Mouse (Mus musculus): ENCODE measurements around the gene Elp6. TPM values are rescaled to one million over a fixed set of nuclear protein-coding genes. Genes with fewer than 3 reads are reported as not detected.

Gene Elp6
- polyA plus RNA-seq, 1 experiment from 2014 or later, result 18.4 TPM

DNA sequence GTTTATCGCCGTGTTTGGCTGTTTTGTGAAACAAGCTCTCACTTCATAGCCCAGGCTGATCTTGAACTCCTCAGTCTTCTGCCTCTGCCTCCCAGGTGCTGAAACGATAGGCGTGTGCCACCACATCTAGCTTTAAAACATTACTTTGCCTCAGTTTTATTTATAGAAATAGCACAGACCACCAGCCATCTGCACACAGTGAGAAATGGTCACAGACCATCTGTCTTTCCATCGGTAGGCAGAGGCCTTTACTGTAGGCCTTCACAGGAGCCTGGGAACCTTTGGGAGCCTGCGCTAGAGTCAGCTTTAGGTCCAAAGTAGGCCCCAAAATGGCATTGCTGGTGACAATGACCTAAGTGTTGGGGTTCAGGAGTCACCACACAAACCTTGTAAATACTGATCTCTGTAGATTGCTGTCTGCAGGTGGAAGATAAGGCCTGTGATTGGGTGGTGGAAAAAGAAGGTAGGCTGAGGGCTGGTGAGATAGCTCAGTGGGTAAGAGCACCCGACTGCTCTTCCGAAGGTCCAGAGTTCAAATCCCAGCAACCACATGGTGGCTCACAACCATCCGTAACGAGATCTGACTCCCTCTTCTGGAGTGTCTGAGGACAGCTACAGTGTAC, 20.8 kb upstream of the Elp6 start:
- TF ChIP-seq CTCF (IDR thresholded peaks at IDR 0.05), result no peak
- POLR2A ChIA-PET, result no interaction called here
- no peak for DNase-seq (ENCODE audit: low read depth, low spot score)
- peaks cover 3% of the 10 kb centered on the region for H3K27me3 ChIP-seq
- CTCF ChIA-PET, result no interaction called here
- no peak for ATAC-seq
- in situ Hi-C loops (cut with MboI; ENCODE audit: low pct_unique_long_range_greater_than_20kb), result no loop called here

DNA sequence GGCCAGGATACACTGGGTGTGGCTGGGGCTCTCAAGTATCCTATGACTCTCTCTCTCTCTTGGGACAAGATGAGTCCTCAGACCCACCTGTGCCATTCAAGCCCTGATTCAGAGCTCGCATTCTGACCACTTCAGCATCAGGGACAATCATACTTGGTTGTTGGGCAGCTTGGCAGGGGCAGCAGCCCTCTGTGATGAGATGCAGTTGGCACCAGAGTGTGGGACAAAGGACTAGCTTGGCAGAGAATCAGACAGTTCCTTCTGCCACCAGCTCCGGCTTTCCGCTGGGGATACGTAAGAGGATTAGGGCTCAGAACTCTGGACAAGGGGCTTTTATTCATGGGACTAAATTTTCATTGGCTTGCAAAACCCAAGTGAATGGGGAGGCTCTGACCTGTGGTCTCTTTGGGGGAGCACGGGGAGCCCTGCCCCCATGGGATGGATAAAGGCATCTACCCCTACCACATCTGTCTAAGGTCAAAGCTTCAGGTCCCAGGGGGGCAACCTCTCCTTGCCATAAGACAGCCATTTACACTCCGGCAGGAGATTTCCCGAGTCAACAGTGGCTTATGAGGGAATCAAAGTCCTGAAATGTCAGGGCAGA, 17.6 kb upstream of the Elp6 start:
- ChIA-PET POLR2A (no interaction called here), CTCF (interaction anchor here (1.2 kb wide), 1 partner anchor 10 kb away, joined by 3 read pairs; no protein-coding TSS in a partner anchor)
- ATAC-seq (no peak), DNase-seq (ENCODE audit: low read depth, low spot score) (no peak)
- H3K27me3 ChIP-seq, result peaks cover 3% of the 10 kb centered on the region
- in situ Hi-C loops (cut with MboI; ENCODE audit: low pct_unique_long_range_greater_than_20kb), result no loop called here
- no peak for TF ChIP-seq CTCF (IDR thresholded peaks at IDR 0.05)

GRCm38 (mm10) chr9:110293254-110293718, 11.7 kb upstream of the Elp6 start:
- ATAC-seq (no peak), DNase-seq (ENCODE audit: low read depth, low spot score) (no peak)
- peaks cover 3% of the 10 kb centered on the region for H3K27me3 ChIP-seq
- in situ Hi-C loops (cut with MboI; ENCODE audit: low pct_unique_long_range_greater_than_20kb), result loop anchor here (5.0 kb wide), 1 partner anchor 46 kb away; no protein-coding TSS in a partner anchor
- TF ChIP-seq CTCF (IDR thresholded peaks at IDR 0.05), result no peak
- ChIA-PET POLR2A (no interaction called here), CTCF (no interaction called here)

- ChIA-PET CTCF (no interaction called here), POLR2A (no interaction called here)
- H3K27me3 ChIP-seq, result peaks cover 1% of the 10 kb centered on the region
- DNase-seq (ENCODE audit: low read depth, low spot score), result no peak
- ATAC-seq, result no peak
- TF ChIP-seq CTCF (IDR thresholded peaks at IDR 0.05), result no peak
- in situ Hi-C loops (cut with MboI; ENCODE audit: low pct_unique_long_range_greater_than_20kb), result loop anchor here (5.0 kb wide), 1 partner anchor 47 kb away; no protein-coding TSS in a partner anchor
Observed at GRCm38 (mm10) chr9:110293873-110294415, 11.0 kb upstream of the Elp6 start.

DNA sequence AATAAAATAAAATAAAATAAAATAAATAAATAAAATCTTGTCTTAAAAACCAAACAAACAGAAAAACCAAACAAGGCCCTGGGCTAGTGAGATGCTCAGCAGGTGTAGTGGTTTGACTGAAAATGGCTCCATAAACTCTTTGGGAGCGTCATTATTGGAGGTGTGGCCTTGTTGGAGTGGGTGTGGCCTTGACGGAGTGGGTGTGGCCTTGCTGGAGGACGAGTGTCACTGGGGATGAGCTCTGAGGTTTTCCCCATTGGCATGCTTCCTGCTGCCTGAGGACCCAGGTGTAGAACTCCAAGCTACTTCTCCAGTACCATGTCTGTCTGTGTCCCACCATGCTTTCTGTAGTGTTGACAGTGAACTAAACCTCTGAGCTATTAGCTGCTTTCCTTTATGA, 10.2 kb upstream of the Elp6 start:
- no peak for TF ChIP-seq CTCF (IDR thresholded peaks at IDR 0.05)
- POLR2A ChIA-PET, result no interaction called here
- ATAC-seq, result no peak
- no peak for DNase-seq (ENCODE audit: low read depth, low spot score)
- CTCF ChIA-PET, result interaction anchor here (1.3 kb wide), 1 partner anchor 12 kb away, joined by 5 read pairs; no protein-coding TSS in a partner anchor
- H3K27me3 ChIP-seq, result no peaks in the 10 kb centered on the region
- in situ Hi-C loops (cut with MboI; ENCODE audit: low pct_unique_long_range_greater_than_20kb), result loop anchor here (5.0 kb wide), 1 partner anchor 47 kb away; no protein-coding TSS in a partner anchor

DNA sequence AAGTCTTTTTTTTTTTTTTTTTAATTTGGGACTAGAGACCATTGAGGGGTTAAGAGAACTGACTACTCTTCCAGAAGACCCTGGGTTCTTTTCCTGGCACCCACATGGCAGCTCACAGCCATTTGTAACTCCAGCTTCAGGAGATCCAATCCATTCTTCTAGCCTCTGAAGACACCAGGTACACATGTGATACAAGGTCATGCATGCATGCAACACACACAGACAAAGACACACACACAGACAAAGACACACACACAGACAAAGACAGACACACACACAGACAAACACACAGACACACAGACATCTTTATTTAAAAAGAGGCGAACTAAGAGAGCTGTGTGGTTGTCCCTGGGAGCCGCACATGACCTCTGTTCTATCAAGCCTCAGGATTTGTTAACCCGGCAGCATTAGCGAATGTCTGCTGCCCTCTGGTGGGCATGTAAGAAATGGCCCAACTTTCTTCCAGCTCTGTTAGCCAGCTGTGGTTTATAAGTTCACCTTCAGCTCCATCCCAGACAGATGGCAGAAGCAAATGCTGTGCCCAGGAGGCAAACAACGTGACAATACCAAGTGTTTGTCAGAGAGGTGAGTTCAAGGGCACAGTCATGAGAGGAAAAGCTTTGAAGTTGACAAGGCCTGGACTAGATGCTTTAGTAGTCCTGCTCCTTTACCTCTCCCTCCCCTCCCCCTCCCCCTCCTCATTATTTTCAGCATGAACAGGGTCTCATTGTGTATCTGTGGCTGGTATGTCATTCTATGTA, 7.9 kb upstream of the Elp6 start:
- ChIA-PET CTCF (interaction anchor here (0.5 to 1.9 kb wide), 12 partner anchors 9 to 405 kb away, joined by 3 to 6 read pairs (median 4); no protein-coding TSS in a partner anchor), POLR2A (no interaction called here)
- peak; percentile 44 for DNase-seq (ENCODE audit: low read depth, low spot score)
- ATAC-seq, result peak; percentile 39
- no peaks in the 10 kb centered on the region for H3K27me3 ChIP-seq
- peak; percentile 91 for TF ChIP-seq CTCF (IDR thresholded peaks at IDR 0.05)
- in situ Hi-C loops (cut with MboI; ENCODE audit: low pct_unique_long_range_greater_than_20kb), result no loop called here

GRCm38 (mm10) chr9:110304516-110304915, 457 bp upstream of the Elp6 start:
- no peaks in the 10 kb centered on the region for H3K27me3 ChIP-seq
- TF ChIP-seq CTCF (IDR thresholded peaks at IDR 0.05), result peak; percentile 83
- in situ Hi-C loops (cut with MboI; ENCODE audit: low pct_unique_long_range_greater_than_20kb), result no loop called here
- ATAC-seq (peak; percentile 9), DNase-seq (ENCODE audit: low read depth, low spot score) (no peak)
- CTCF ChIA-PET, result interaction anchor here (0.7 to 1.7 kb wide), 3 partner anchors 9 to 52 kb away, joined by 3 to 6 read pairs (median 4); no protein-coding TSS in a partner anchor
- POLR2A ChIA-PET, result no interaction called here

DNA sequence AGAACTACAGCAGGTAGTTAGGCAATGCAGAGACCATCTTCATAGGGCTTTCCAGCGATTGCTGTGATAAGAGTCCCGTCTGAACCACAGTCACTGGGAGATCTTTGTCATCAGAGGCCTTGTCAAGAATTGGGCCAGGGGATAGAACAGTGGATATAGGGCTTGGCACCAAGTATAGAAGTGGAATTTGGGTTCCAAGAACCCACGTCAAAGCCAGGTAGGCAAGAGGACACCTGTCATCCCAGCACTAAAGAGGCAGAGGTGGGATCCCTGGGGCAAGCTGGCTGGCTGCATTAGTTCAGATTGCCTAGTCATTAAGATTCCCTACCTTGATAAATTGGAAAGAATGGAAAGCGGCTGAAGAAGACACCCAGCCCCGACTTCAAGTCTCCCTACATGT, 1.4 kb downstream of the Elp6 start:
- no peak for TF ChIP-seq CTCF (IDR thresholded peaks at IDR 0.05)
- POLR2A ChIA-PET, result no interaction called here
- H3K27me3 ChIP-seq, result no peaks in the 10 kb centered on the region
- in situ Hi-C loops (cut with MboI; ENCODE audit: low pct_unique_long_range_greater_than_20kb), result no loop called here
- ATAC-seq, result no peak
- DNase-seq (ENCODE audit: low read depth, low spot score), result no peak
- CTCF ChIA-PET, result interaction anchor here (1.0 to 1.4 kb wide), 2 partner anchors 10 to 27 kb away, joined by 3 to 5 read pairs; partner anchors contain the start of gene Scap

DNA sequence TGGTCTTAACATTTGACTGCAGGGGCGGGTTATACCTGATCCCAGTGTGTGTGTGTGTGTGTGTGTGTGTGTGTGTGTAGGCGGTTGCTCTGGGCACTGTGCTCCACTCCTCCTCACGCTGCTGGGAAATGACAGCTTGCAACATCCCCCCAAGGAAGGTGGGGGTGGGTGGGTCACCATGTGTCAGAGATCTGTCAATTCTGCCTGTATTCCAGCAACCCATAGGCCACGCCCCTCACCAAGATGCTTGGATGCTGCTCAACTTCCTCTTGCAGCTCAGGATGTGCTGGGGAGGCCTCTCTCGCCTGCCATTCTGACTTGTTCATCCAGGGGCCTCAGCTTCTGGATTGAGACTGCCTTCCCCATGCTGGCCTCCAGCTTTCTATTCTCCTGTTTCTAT, 9.7 kb downstream of the Elp6 start:
- no peak for TF ChIP-seq CTCF (IDR thresholded peaks at IDR 0.05)
- no peaks in the 10 kb centered on the region for H3K27me3 ChIP-seq
- DNase-seq (ENCODE audit: low read depth, low spot score) (no peak), ATAC-seq (no peak)
- ChIA-PET CTCF (interaction anchor here (1.4 kb wide), 2 partner anchors 11 to 19 kb away, joined by 3 to 4 read pairs; no protein-coding TSS in a partner anchor), POLR2A (no interaction called here)
- in situ Hi-C loops (cut with MboI; ENCODE audit: low pct_unique_long_range_greater_than_20kb), result no loop called here

DNA sequence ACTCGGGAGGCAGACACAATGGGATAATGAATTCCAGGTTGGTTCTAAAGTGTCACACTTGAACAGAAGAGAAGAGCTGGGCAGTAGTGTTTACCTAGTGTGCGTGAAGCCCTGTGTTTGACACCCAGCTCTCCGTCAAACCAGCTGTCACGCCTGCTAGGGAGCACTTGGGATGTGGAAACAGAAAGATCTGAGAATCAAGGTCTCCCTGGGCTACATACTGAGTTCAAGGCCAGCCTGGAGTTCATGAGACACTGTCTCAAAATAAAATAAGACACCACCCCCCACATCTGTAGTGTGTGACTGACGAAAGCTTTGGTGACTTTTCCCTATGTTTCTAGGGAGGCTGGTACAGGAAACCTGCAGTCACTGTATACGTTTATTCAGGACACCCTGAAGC, 10.4 kb downstream of the Elp6 start:
- ATAC-seq, result no peak
- DNase-seq (ENCODE audit: low read depth, low spot score), result no peak
- ChIA-PET POLR2A (no interaction called here), CTCF (interaction anchor here (1.4 kb wide), 2 partner anchors 10 to 18 kb away, joined by 3 to 4 read pairs; no protein-coding TSS in a partner anchor)
- H3K27me3 ChIP-seq, result no peaks in the 10 kb centered on the region
- TF ChIP-seq CTCF (IDR thresholded peaks at IDR 0.05), result no peak
- in situ Hi-C loops (cut with MboI; ENCODE audit: low pct_unique_long_range_greater_than_20kb), result no loop called here

All from Patski (cell line).